Mouse (Mus musculus): ENCODE measurements around the gene Kctd5. TPM values are rescaled to one million over a fixed set of nuclear protein-coding genes. Genes with fewer than 3 reads are reported as not detected.
"Not testable (repeated sequence)": the region's sequence is repeated elsewhere in the genome, so short reads cannot be mapped to it uniquely, and the experiment has no call there.

The Kctd5 gene
- 31.3 and 37.6 TPM in 2 replicates for polyA plus RNA-seq (2015; fragmentation: Nextera tagmentation; extraction: Ambion mirVana)

DNA sequence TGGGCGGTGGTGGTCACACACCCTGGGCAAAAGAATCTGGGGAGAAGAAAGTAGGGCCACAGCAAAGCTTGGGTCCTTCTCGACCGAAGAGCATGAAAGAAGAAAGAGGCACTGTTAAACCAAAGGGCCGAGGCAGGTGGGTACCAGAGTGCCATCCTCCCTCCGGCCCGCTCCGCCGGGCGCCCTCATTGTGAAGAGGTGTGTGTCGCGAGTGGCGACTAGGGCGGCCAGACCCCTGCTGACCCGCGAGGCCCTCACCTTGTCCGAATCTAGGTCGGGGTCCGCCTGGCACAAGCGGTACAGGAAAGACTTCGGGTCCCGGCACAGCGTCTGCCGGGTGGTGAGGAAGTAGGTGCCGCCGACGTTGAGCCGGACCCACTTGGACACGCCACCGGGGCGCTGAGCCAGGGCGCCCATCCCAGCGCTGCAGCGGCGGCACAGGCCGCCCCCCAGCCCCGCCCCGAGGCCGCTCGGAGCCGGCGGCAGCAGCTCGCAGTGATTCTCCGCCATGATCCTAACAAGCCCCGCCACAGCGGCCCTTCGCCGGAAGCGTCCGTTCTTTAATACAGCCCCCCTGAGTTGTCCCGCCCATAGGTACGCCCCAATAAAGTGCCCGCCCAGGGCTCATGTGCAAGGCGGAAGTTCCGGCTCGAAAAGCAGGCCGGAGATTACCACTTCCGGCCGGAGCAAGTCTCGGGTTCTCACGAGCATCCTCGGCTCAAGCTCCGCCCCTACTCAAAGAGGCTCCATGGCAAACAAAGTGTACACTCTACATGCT is at the start of gene Kctd5:
Gene Kctd5, minus strand, starts transcription at position 567 of the 778 bp plus-strand sequence.
- Histone ChIP-seq H3K4me3 (peak within 1 kb of the TSS; percentile 98), H3K4me2 (peak within 1 kb of the TSS; percentile 79), H3K36me3 (peaks cover 16% of the 10 kb centered on the region), H3K9ac (peak within 1 kb of the TSS; percentile 98), H3K27me3 (no peaks in the 10 kb centered on the region), H3K9me3 (replicated peaks) (no peaks in the 10 kb centered on the region), H3K4me1 (replicated peaks) (peaks cover 18% of the 10 kb centered on the region), H3K27ac (peak within 1 kb of the TSS; percentile 90)
- ATAC-seq (replicated peaks; ENCODE audit: insufficient number of reproducible peaks, insufficient read depth, low FRiP score, low read depth): peak; percentile 97
- WGBS: under 1% methylated on average over 62 of the region's 62 CpGs

DNA sequence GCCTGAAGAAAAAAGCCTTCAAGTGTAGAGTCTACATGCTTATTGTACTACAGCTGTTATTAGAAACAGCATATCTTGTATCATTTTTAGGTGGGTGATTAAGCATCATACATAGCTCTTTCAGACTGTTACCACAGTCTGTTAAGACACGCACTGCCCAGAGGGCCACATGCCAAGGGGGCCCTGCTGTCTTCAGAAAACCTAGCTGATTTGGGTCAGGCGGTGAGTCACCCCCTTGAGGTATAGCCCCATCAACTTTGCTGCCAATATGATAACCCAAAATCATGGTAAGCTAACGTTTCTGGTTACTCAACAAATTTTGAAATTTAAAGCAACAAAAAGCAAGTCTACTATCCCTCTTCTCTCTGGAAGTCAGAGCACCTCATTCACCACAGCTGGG is 46.2 kb upstream of the Kctd5 start:
- ATAC-seq (replicated peaks; ENCODE audit: insufficient number of reproducible peaks, insufficient read depth, low FRiP score, low read depth): no peak
- Histone ChIP-seq H3K4me2 (no peak overlapping the region), H3K36me3 (no peaks in the 10 kb centered on the region), H3K27ac (no peak overlapping the region), H3K4me3 (no peak overlapping the region), H3K27me3 (no peaks in the 10 kb centered on the region), H3K9ac (no peak overlapping the region), H3K9me3 (replicated peaks) (no peaks in the 10 kb centered on the region), H3K4me1 (replicated peaks) (peaks cover 12% of the 10 kb centered on the region)
- WGBS: 68% methylated on average over 3 of the region's 3 CpGs

DNA sequence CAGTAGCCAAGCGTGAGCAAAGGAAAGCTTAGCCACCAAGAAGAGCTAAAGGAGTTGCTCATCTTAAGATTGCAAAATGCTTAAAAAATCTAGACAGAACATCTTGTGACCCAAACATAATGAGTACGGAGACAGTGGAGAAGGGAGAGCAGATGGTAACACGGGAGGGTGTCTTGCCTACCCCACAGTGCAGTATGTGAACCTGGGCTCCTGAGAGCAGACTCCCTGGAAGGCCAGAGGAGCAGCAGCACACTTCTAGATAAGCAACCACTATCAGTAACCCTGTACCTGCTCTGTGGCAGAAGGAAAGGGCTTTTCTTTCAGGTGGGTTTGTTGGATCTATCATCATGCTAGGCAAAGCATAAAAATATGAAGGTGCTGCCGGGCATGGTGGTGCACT is 39.7 kb upstream of the Kctd5 start:
- Histone ChIP-seq H3K9me3 (replicated peaks) (no peaks in the 10 kb centered on the region), H3K4me1 (replicated peaks) (peaks cover 17% of the 10 kb centered on the region), H3K4me2 (no peak overlapping the region), H3K27me3 (no peaks in the 10 kb centered on the region), H3K4me3 (no peak overlapping the region), H3K9ac (no peak overlapping the region), H3K36me3 (peaks cover 5% of the 10 kb centered on the region; the same call in 1 of the 2 replicates), H3K27ac (no peak overlapping the region)
- ATAC-seq (replicated peaks; ENCODE audit: insufficient number of reproducible peaks, insufficient read depth, low FRiP score, low read depth): no peak
- 82% methylated on average over 4 of the region's 4 CpGs for WGBS

DNA sequence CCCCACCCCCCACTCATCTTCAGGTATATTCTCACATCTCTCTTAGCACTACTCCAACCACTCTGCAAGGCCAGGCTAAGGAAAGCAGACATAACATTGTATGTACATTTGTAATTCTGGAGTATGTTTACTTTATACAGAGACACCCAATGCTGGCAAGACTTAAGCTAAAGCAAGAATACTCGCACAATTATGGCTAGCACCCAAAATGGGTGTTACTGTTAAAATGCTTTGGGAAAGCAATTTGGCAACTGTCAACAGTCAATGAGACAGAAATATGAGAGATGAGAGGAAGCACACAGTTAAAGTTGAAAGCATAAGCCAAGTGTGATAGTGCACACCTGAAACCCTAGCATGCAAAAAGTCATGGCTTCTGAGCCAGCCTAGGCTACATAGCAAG is 38.0 kb upstream of the Kctd5 start:
- no peak overlapping the region for H3K4me3 ChIP-seq
- H3K9me3 ChIP-seq (replicated peaks): no peaks in the 10 kb centered on the region
- peaks cover 11% of the 10 kb centered on the region; the same call in 1 of the 2 replicates for H3K4me1 ChIP-seq (replicated peaks)
- no peak overlapping the region for H3K27ac ChIP-seq
- WGBS: 84% methylated on average over 1 of the region's 1 CpGs
- no peak overlapping the region for H3K9ac ChIP-seq
- peaks cover 9% of the 10 kb centered on the region; the same call in 1 of the 2 replicates for H3K36me3 ChIP-seq
- no peak overlapping the region for H3K4me2 ChIP-seq
- no peaks in the 10 kb centered on the region for H3K27me3 ChIP-seq
- no peak for ATAC-seq (replicated peaks; ENCODE audit: insufficient number of reproducible peaks, insufficient read depth, low FRiP score, low read depth)

DNA sequence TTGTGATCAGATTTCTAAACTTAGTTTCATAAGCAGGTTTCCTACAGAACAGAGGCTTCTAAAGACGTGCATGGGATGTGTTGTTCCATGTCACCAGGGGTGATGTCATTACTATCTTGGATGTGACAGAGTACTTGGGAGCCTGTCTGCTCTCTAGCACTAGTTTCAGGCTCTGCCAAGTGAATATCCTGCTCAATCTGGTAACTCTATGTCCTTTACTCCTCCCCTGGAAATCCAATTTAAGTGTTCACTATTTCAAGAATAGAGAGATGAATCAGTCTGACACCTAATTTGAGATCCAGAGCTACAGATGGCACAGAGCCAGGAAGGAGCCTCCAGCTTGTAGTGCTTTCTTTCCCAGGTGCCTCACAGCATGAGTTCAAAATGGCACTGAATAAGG is 35.6 kb upstream of the Kctd5 start:
- peaks cover 27% of the 10 kb centered on the region for H3K36me3 ChIP-seq
- ATAC-seq (replicated peaks; ENCODE audit: insufficient number of reproducible peaks, insufficient read depth, low FRiP score, low read depth): peak; percentile 72
- no peak overlapping the region for H3K4me2 ChIP-seq
- no peaks in the 10 kb centered on the region for H3K27me3 ChIP-seq
- no peaks in the 10 kb centered on the region for H3K9me3 ChIP-seq (replicated peaks)
- peak overlapping the region; percentile 67 for H3K27ac ChIP-seq
- H3K4me3 ChIP-seq: no peak overlapping the region
- 18% methylated on average over 1 of the region's 1 CpGs for WGBS
- H3K9ac ChIP-seq: no peak overlapping the region
- H3K4me1 ChIP-seq (replicated peaks): 0 out of 2 replicates have a peak, but pooled peaks cover 8% of the 10 kb centered on the region

DNA sequence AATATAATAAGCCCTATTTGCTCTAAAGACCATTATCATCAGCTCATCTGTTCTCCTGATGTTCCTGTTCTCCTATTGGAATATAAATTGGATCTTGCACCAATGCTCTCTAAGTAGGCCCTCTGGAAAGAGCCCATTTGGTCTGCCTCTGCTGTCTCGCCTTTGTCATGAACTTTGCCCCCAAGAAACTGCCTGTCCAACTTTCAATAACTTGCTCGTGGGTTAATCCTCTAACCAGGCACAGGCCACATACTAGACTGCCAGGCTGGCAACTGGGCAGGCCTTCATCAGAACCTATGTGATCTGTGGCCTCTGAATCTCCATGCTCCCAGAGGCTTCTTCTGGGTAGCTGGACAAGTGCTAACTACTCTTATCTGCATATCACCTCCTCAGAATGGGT is 31.8 kb upstream of the Kctd5 start:
- Histone ChIP-seq H3K27ac (no peak overlapping the region), H3K4me1 (replicated peaks) (0 out of 2 replicates have a peak, but pooled peaks cover 8% of the 10 kb centered on the region), H3K36me3 (peaks cover 48% of the 10 kb centered on the region), H3K4me2 (no peak overlapping the region), H3K27me3 (no peaks in the 10 kb centered on the region), H3K9me3 (replicated peaks) (no peaks in the 10 kb centered on the region), H3K4me3 (no peak overlapping the region), H3K9ac (no peak overlapping the region)
- whole genome bisulfite sequencing: 90% methylated on average over 2 of the region's 2 CpGs
- no peak for ATAC-seq (replicated peaks; ENCODE audit: insufficient number of reproducible peaks, insufficient read depth, low FRiP score, low read depth)

DNA sequence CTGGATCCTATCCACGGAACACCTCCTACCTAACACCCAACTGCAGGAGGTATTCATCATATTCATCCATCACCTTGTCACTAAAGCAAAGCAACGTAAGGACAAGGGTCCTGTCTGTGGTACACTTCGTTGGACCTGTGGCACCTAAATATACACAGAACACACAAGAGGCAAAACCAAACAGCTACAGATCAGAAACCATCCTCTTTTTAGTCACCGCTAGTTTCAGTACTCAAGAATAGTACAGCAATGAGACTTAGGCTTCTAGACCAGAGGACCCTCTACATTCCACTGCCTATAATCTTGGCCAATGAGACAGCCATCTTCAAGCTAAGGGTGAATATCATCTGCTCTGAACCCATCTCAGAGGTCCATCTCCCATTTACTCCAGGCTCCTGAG is 25.1 kb upstream of the Kctd5 start:
- WGBS: 87% methylated on average over 4 of the region's 4 CpGs
- H3K36me3 ChIP-seq: peaks cover 45% of the 10 kb centered on the region
- H3K27ac ChIP-seq: no peak overlapping the region
- H3K27me3 ChIP-seq: no peaks in the 10 kb centered on the region
- no peak overlapping the region for H3K9ac ChIP-seq
- H3K4me1 ChIP-seq (replicated peaks): no peaks in the 10 kb centered on the region
- no peak overlapping the region for H3K4me3 ChIP-seq
- H3K9me3 ChIP-seq (replicated peaks): no peaks in the 10 kb centered on the region
- H3K4me2 ChIP-seq: no peak overlapping the region
- ATAC-seq (replicated peaks; ENCODE audit: insufficient number of reproducible peaks, insufficient read depth, low FRiP score, low read depth): no peak

DNA sequence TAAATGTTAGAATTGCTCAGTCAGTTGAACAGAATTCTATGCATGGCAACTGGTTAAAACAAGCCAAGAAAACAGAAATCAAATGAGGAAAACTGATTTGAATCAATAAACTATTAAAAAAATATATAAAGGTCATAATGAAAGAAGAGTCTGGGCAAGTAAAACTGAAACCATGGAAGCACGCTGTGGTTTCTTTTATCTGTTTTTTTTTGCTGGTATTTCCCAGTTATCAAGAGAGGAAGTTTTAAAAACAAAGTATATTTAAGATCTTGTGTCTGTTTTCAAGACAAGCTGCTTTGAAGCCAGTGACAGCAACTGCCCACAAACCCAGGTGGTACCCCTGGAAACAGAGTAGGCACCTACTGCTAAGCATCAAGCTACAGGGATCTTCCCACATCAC is 17.3 kb upstream of the Kctd5 start:
- peaks cover 37% of the 10 kb centered on the region for H3K36me3 ChIP-seq
- WGBS: 82% methylated on average over 1 of the region's 1 CpGs
- H3K4me1 ChIP-seq (replicated peaks): 0 out of 2 replicates have a peak, but pooled peaks cover 3% of the 10 kb centered on the region
- no peak overlapping the region for H3K9ac ChIP-seq
- no peak overlapping the region for H3K4me3 ChIP-seq
- H3K9me3 ChIP-seq (replicated peaks): no peaks in the 10 kb centered on the region
- H3K27me3 ChIP-seq: no peaks in the 10 kb centered on the region
- no peak for ATAC-seq (replicated peaks; ENCODE audit: insufficient number of reproducible peaks, insufficient read depth, low FRiP score, low read depth)
- H3K27ac ChIP-seq: no peak overlapping the region
- H3K4me2 ChIP-seq: no peak overlapping the region

DNA sequence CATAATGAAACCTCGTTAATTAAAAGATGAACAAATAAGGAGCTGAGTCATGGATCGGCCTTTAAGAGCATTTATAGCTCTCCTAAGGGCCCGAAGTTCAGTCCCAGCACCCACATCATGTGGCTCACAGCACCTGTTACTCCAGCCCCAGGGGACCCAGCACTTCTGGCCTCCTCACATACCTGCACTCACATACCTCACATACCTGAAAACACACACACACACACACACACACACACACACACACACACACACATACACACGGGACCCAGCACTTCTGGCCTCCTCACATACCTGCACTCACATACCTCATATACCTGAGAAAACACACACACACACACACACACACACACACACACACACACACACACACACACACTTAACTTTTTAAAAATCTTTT is 13.1 kb upstream of the Kctd5 start:
- H3K9me3 ChIP-seq (replicated peaks); H3K4me2 ChIP-seq; H3K27ac ChIP-seq; H3K4me3 ChIP-seq; ATAC-seq (replicated peaks; ENCODE audit: insufficient number of reproducible peaks, insufficient read depth, low FRiP score, low read depth); H3K27me3 ChIP-seq; H3K4me1 ChIP-seq (replicated peaks); H3K9ac ChIP-seq: not testable (repeated sequence)
- peaks cover 33% of the 10 kb centered on the region for H3K36me3 ChIP-seq
- WGBS: 79% methylated on average over 4 of the region's 4 CpGs

DNA sequence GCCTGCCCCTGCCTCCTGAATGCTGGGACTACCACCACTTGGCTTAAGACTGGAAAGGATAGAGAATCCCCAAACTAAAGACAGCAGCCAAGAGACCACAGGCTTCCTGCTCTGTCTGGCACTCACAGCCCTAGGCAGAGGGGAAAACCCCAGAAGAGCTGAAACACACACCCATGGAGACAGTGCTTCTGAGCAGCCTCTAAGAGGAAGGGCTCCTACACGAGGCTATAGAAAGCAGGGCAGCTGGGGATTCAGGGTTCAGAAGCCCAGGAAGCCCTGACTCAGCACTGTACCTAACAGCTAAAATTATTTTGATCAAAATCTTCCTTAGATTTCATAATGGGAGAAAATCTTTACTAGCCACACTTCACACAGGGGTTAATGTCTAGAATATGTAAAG is 11.3 kb upstream of the Kctd5 start:
- Histone ChIP-seq H3K36me3 (peaks cover 35% of the 10 kb centered on the region), H3K4me1 (replicated peaks) (no peaks in the 10 kb centered on the region), H3K4me2 (no peak overlapping the region), H3K9ac (no peak overlapping the region), H3K27ac (no peak overlapping the region), H3K4me3 (no peak overlapping the region), H3K27me3 (no peaks in the 10 kb centered on the region), H3K9me3 (replicated peaks) (no peaks in the 10 kb centered on the region)
- no peak for ATAC-seq (replicated peaks; ENCODE audit: insufficient number of reproducible peaks, insufficient read depth, low FRiP score, low read depth)
- WGBS: 52% methylated on average over 1 of the region's 1 CpGs

DNA sequence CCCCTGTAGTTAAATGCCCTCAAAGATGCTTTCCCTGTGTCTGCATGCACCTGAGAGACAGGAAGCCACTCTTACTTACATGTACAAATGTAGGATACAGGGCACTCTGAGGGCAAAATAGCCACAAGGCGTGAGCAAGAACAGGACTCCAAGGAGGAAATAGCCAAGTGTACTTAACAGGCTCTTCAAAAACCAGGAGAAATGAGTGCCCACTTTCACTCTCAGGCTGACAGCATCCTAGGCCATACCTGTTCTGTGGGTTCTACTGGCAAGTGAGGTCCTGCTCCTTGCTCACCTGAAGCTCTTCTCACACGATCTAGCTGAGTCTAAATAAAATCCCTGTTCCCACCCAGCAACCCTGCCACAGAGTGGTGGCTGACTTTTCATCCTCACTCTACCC is 3.8 kb upstream of the Kctd5 start:
- Histone ChIP-seq H3K27me3 (no peaks in the 10 kb centered on the region), H3K4me3 (no peak overlapping the region), H3K36me3 (peaks cover 39% of the 10 kb centered on the region), H3K27ac (no peak overlapping the region), H3K4me1 (replicated peaks) (peaks cover 5% of the 10 kb centered on the region), H3K4me2 (no peak overlapping the region), H3K9ac (no peak overlapping the region), H3K9me3 (replicated peaks) (no peaks in the 10 kb centered on the region)
- ATAC-seq (replicated peaks; ENCODE audit: insufficient number of reproducible peaks, insufficient read depth, low FRiP score, low read depth): no peak
- 81% methylated on average over 2 of the region's 2 CpGs for WGBS

DNA sequence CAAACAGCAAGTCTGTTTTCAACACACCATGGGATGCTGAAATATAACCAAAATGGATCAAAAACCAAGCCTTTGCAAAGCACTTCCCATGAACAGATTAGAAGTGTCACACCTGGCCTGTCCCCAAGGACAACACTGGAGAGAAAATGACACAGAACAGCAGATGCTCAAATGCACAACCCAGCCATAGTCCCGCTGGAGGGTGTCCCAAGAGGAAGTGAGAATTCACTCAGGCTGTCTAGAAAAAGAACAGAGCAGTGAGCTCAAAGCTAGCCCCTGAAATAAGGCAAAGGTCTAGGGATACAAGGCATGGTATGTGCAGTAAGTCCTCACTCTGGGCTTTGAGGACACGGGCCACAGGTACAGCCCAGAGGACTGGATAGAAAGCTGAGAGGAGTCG is 3.8 kb downstream of the Kctd5 start:
- ATAC-seq (replicated peaks; ENCODE audit: insufficient number of reproducible peaks, insufficient read depth, low FRiP score, low read depth): no peak
- Histone ChIP-seq H3K9ac (no peak overlapping the region), H3K9me3 (replicated peaks) (no peaks in the 10 kb centered on the region), H3K36me3 (no peaks in the 10 kb centered on the region), H3K4me2 (no peak overlapping the region), H3K4me1 (replicated peaks) (peaks cover 21% of the 10 kb centered on the region), H3K4me3 (no peak overlapping the region), H3K27ac (no peak overlapping the region), H3K27me3 (no peaks in the 10 kb centered on the region)
- WGBS: 85% methylated on average over 3 of the region's 3 CpGs

Measured in heart, embryonic 15.5 days (tissue).